Mouse (Mus musculus) lung, postnatal 36 days (tissue): ENCODE data around the gene Ripor1.

Source experiments
- DNase-seq: peaks from one replicate; pipeline ENCODE4 v3.0.0; 2022; ENCODE audit warnings: mixed read lengths

The Ripor1 gene

DNA sequence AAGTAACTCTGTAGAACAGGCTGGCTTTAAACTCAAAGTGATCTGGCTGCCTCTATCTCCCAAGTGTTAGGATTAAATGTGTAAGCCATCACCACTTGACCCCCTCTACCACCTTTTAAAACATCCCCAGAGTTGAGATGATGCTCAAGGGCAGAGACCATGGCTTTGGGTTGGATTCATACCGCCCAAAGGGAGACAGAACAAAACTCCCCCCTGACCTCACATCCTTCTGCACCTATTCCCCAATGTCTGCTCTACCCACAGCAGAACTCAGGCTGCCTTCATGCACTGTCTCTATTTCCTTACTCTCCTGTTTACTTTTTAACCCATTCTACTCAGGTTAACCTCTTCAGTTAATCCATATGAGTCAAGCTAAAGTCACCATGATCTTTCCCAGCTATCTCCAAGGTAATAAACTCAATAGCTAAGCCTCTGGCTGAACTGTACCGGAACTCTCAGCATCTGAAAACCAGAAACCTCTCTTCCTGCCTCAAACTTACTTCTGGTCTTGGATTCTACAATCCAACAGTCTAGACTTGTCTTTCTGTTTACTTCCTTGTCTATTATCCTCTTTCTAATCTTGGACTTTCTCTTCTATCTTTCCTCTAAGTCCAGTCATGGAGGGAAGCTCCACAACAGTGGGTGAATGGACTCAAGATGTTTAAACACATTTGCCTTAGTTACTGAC lies 29.9 kb downstream of the Ripor1 start:
- no peak for DNase-seq

DNA sequence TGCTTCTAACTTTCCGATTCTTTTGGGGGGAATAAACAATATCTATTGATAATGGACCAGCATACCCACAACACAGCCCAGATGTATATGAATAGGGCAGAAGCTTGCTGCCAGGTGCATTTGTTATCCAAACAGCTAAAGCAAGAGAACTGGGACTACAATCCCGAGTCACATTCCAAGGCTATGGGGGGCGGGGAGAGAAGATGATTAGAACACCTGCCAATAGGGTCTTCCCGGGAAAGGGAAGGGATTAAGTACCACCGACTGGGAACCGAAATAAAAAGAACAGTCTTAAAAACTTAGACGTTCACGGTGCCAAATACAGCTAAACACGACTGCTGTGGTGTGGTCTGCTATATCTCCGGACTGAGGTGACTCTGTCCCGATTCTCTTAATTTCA lies 30.4 kb downstream of the Ripor1 start:
- no peak for DNase-seq

DNA sequence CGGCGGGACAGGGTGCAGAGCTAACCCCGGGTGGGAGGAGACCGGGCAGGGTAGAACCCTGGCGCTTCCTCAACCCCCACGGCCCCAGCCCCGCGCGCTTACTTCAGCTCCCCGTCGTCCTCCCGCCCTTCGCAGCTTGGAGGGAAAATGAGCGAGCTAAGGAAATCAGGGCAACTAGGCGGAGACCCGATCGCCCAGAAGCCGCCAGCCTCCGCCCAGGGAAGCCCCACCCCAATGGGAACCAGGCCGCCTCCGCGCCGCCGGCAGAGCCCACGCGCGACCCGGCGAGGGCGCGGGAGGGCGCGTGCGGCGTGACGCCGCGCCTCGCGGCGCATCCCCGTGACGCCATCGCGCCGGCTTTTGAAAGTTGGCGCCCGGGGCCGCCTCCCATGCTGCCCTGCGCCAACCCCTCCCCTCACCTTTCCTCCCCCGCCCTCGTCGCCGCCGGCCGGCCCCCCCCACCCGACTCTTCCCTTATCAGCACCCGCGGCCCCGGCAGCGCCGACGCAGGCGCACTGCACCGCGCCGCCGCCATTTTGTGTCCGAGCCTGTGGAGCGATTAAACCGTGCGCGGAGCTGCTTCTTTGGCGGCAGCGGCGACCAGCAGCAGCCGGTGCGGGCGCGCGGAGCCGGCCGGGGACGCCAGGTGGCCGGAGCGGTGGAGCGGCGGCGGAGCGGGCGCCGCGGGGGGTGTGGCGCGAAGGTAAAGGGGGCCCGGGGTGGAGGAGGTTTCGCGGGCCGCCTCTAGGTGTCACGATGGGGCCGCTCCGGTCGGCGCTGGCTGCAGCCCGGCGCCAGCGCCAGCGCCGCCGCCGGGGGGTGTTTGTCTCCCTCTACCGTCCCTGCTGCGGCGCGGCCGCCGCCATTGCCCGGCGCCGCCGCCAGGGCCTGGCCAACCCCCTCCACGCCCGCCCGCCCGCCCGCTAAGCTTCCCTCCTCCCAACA lies 31.2 kb downstream of the Ripor1 start, which contains the start of gene Ctcf:
Ctcf (plus strand) TSS at position 551 of the 945 bp plus-strand sequence.
- DNase-seq = peak; percentile 92

DNA sequence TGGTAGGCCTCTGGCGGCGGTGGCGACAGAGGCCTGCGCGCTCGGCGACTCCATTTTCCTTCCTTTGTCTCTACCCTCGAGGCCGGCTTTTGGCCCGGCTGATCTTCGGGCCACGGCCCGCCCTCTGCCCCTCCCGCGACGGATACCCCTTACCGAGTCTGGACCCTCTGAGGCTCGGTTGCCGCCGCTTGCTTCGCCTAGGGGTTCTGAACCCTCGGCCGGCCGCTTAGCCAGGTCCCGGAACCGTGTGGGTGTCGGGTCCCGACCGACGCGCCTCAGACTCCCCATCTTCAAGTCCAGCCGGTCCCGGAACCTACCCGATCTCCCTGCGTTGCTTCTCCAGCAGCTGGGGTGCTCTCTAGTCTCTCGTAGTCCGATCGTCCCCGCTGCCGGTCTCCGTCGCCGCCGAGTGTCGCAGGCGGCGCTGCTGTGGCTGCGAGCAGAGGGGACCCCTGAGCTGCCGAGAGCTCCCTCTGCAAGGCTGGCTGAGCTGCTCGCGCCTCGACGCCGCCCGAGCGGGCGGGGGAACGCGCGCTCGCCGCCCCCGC lies 32.0 kb downstream of the Ripor1 start, which contains the start of gene Agrp:
Agrp (minus strand) TSS at position 431 of the 548 bp plus-strand sequence.
- DNase-seq = peak; percentile 47

DNA sequence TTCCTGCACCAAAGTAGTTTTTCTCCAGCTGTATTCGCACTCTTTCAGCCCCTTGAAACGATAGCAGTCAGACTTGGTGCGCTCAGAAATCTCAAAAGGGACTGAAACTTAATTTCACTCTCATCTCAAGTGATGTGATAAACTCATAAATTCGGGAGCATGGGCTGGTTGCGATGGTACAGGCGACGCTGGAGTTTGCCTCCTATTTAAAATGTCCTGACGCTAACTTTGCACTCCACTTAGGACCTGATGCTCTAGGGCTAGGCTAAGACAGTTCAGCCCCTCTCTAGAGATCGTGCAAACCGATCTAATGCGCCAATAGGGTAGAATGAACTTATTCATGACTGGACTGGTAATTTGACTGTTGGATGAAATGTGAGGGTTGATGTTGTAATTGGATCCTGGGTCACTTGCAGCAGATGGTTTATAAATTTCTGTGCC lies 32.6 kb downstream of the Ripor1 start:
- peak; percentile 23 for DNase-seq

DNA sequence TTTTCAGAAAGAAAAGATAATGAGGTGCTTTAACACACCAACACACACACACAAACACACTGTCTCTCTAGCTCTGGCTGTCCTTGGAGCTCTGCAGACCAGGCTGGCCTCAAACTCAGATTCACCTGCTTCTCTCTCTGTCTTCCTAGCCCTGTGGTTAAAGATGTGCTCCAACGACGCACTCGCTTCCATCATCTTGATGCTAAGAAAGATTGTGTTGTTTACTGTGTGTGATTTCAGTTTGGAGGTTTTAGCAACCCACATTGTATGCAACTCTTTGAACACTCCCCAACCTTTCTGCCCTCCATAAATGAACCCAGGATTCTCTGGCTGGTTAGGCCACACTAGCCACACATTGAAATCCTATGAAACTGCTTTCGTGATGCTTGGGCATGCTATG lies 33.5 kb downstream of the Ripor1 start:
- DNase-seq = no peak

DNA sequence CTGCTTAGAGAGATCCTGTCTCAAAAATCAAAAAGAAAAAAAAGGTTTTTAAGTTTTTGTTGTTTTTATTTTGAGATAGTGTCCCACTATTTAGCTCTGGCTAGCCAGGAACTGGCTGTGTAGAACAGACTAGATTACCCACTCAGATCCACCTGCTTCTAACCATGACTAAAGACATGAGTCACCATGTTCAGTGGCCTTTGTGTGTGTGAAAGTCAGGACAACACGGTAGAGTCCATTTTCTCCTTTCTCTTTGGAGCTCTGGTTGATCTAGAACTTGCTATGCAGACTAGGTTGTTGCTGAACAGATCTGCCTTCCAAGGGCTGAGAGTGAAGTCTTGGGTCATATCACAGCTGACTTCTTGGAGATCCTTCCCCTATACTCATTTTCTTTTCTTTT lies 34.8 kb downstream of the Ripor1 start:
- no peak for DNase-seq

DNA sequence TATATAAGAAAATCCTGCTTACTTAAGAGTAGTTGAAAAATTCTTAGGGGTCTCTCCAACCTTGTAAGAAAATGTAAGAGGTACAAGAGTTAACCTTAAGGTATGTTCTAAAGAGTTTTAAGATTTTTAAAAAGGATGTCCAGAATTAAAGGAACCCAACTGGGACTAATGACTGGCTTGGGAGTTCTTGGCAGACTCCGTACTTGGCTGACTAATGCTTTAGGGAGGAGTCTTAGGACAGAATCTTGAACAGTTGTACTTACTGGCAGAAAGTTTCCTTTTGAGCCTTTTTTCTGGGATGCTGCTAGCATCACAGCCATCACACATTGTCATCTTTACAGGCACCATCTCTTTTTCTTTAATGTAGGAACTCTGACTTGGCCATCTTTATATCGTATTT lies 35.5 kb downstream of the Ripor1 start:
- peak; percentile 21 for DNase-seq

DNA sequence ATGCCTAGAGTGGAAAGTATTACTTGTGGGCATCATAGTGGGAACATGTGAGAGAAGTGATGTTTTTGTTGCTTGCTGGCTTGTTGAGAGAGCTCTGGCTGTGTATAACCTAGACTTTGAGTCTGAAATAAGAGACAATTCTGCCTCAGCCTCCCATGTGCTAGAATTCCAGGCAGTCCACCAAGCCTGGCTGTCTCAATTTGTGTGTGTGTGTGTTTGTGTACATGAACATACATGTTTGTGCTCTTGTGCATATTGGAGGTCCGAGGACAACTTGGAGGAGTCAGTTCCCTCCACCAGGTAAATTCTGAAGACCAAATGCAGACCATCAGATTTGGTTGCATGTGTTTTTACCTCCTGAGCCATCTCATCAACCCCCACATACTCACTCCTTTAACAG lies 40.1 kb downstream of the Ripor1 start:
- no peak for DNase-seq

DNA sequence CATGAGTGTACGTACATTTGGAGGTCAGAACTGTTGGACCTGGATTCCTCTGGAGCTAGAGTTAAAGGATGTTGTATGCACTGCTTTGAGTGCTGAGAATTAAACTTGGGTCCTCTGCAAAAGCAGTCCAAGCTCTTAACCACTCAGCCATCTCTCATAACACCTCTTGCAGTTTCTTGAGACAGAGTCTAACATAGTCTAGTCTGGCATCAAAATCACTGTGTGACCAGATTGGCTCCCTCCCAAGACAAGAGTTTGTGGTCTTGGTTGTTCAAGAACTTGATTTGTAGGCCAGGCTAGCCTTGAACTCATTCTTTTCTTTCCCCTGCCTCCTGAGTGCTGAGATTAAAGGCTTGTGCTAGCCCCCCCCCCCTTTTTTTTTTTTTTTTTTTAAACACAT lies 43.9 kb downstream of the Ripor1 start:
- DNase-seq = no peak

DNA sequence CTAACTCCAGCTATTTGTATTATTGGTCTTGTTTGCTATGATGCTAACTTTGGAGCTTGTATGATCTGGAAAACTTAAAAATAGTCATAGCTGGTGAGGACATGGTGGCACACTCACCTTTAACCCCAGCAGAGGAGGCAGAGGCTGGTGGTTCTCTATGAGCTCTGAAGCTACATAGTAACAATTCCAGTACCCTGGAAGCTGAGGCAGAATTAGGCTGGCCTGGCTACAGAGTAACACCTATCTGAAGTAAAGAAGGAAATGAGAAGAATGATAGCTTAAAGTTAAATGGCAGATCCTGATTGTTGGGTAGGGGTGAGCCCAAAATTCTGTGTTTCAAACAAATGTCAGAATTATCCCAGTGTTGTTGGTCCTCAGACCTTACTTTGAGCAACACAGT lies 52.6 kb downstream of the Ripor1 start:
- no peak for DNase-seq

DNA sequence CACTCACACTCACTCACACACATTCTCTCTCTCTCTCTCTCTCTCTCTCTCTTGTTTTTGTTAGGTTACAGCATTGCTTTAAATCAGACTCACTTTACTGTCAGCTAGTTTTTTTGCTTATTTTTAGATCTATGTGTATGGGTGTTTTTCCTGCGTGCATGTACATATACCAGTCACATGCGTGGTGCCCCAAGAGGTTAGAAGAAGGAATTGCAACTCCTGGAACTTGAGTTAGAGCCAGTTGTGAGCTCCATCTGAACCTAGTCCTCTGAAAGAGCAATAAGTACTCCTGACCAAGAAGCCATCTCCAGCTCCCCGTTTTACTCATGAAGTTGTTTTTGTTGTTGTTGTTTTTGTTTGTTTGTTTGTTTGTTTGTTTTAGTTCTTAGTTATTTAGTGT lies 56.1 kb downstream of the Ripor1 start:
- DNase-seq = peak; percentile 62
